Mouse (Mus musculus): Measurements from ENCODE around the gene Acat2. TPM values are rescaled to one million over a fixed set of nuclear protein-coding genes. Genes with fewer than 3 reads are reported as not detected.
"Not testable (repeated sequence)": the region's sequence is repeated elsewhere in the genome, so short reads cannot be mapped to it uniquely, and the experiment has no call there.

Acat2 gene
- polyA plus RNA-seq, 1 experiment from 2014 or later, result 39.1 TPM

GRCm38 (mm10) chr17:12991194-12991634 is 30.7 kb upstream of the Acat2 start:
- H3K4me2 ChIP-seq (ENCODE audit: low read depth, low read length), result peak overlapping the region; percentile 92

GRCm38 (mm10) chr17:12990567-12991145 is 30.1 kb upstream of the Acat2 start:
- peak overlapping the region; percentile 92 for H3K4me2 ChIP-seq (ENCODE audit: low read depth, low read length)
- WGBS (ENCODE audit: insufficient replicate concordance), result 31% methylated on average over 8 of the region's 8 CpGs
- H3K4me3 ChIP-seq (ENCODE audit: low read depth, low read length), result peak overlapping the region; percentile 90
- H3K27ac ChIP-seq (ENCODE audit: low read depth), result peak overlapping the region; percentile 100
- no peaks in the 10 kb centered on the region for H3K27me3 ChIP-seq (ENCODE audit: insufficient read depth, low read length)
- no peak for ATAC-seq
- no peaks in the 10 kb centered on the region for H3K36me3 ChIP-seq (replicated peaks; ENCODE audit: insufficient read depth, low read length)
- TF ChIP-seq CTCF (IDR thresholded peaks at IDR 0.05; ENCODE audit: low read depth) (no peak), EP300 (IDR thresholded peaks at IDR 0.05; ENCODE audit: low read depth) (no peak)
- no peak for DNase-seq
- peak overlapping the region; percentile 98 for H3K9ac ChIP-seq (replicated peaks)
- no peaks in the 10 kb centered on the region for H3K9me3 ChIP-seq (ENCODE audit: low read length)
- no peaks in the 10 kb centered on the region for H3K4me1 ChIP-seq (ENCODE audit: insufficient read depth)

More at GRCm38 (mm10) chr17:12991194-12991634, 30.7 kb upstream of the Acat2 start:
- TF ChIP-seq EP300 (IDR thresholded peaks at IDR 0.05; ENCODE audit: low read depth) (no peak), CTCF (IDR thresholded peaks at IDR 0.05; ENCODE audit: low read depth) (no peak)
- ATAC-seq (no peak), DNase-seq (peak; percentile 55)
- WGBS (ENCODE audit: insufficient replicate concordance), result under 1% methylated on average over 12 of the region's 12 CpGs
- peak overlapping the region; percentile 100 for H3K27ac ChIP-seq (ENCODE audit: low read depth)
- peak overlapping the region; percentile 90 for H3K4me3 ChIP-seq (ENCODE audit: low read depth, low read length)
- H3K9ac ChIP-seq (replicated peaks), result peak overlapping the region; percentile 98
- no peaks in the 10 kb centered on the region for H3K4me1 ChIP-seq (ENCODE audit: insufficient read depth)
- no peaks in the 10 kb centered on the region for H3K9me3 ChIP-seq (ENCODE audit: low read length)
- H3K27me3 ChIP-seq (ENCODE audit: insufficient read depth, low read length), result no peaks in the 10 kb centered on the region
- no peaks in the 10 kb centered on the region for H3K36me3 ChIP-seq (replicated peaks; ENCODE audit: insufficient read depth, low read length)

DNA sequence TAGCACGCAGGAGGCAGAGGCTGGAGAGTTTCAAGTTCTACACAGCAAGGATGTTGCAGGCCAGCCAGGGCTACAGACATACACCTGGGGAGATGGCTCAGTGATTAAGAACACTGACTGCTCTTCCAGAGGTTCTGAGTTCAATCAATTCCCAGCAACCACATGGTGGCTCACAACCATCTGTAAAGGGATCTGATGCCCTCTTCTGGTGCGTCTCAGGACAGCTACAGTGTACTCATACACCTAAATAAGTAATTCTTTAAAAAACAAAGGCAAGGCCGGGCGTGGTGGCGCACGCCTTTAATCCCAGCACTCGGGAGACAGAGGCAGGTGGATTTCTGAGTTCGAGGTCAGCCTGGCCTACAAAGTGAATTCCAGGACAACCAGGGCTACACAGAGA is 27.5 kb upstream of the Acat2 start:
- not testable (repeated sequence) for H3K4me3 ChIP-seq (ENCODE audit: low read depth, low read length); H3K4me2 ChIP-seq (ENCODE audit: low read depth, low read length); ATAC-seq; H3K9ac ChIP-seq (replicated peaks); H3K27me3 ChIP-seq (ENCODE audit: insufficient read depth, low read length); H3K9me3 ChIP-seq (ENCODE audit: low read length); H3K27ac ChIP-seq (ENCODE audit: low read depth); H3K4me1 ChIP-seq (ENCODE audit: insufficient read depth); DNase-seq
- H3K36me3 ChIP-seq (replicated peaks; ENCODE audit: insufficient read depth, low read length), result peaks cover 16% of the 10 kb centered on the region
- WGBS (ENCODE audit: insufficient replicate concordance), result 81% methylated on average over 8 of the region's 8 CpGs
- peak; percentile 33 for TF ChIP-seq CTCF (IDR thresholded peaks at IDR 0.05; ENCODE audit: low read depth)

GRCm38 (mm10) chr17:12983988-12984387 is 23.4 kb upstream of the Acat2 start:
- ATAC-seq, result no peak
- TF ChIP-seq CTCF (IDR thresholded peaks at IDR 0.05; ENCODE audit: low read depth), result no peak
- TF ChIP-seq EP300 (IDR thresholded peaks at IDR 0.05; ENCODE audit: low read depth), result no peak

DNA sequence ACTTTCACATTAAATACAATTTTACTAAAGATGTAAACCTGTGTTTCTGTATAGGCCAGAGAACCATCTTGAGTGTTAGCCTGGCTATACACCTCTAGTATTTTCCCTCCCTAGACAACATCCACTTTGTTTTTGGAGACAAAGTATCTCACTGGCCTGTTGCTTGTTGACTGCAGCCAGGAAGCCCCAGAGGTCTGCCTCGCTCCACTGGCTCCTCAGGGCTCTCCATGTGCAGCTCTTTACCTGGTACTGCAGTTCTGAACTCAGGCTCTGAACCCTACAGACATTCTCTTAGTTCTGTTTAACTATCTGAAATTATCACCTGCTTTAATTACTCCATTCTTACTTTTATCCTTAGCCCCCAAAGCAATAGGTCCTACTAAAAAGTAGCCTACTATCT is 18.0 kb upstream of the Acat2 start:
- TF ChIP-seq EP300 (IDR thresholded peaks at IDR 0.05; ENCODE audit: low read depth), result no peak
- no peak for TF ChIP-seq CTCF (IDR thresholded peaks at IDR 0.05; ENCODE audit: low read depth)
- Histone ChIP-seq H3K36me3 (replicated peaks; ENCODE audit: insufficient read depth, low read length) (peaks cover 63% of the 10 kb centered on the region), H3K4me2 (ENCODE audit: low read depth, low read length) (no peak overlapping the region), H3K4me3 (ENCODE audit: low read depth, low read length) (no peak overlapping the region), H3K9me3 (ENCODE audit: low read length) (no peaks in the 10 kb centered on the region), H3K9ac (replicated peaks) (no peak overlapping the region), H3K4me1 (ENCODE audit: insufficient read depth) (no peaks in the 10 kb centered on the region), H3K27me3 (ENCODE audit: insufficient read depth, low read length) (no peaks in the 10 kb centered on the region), H3K27ac (ENCODE audit: low read depth) (no peak overlapping the region)
- DNase-seq (no peak), ATAC-seq (no peak)
- 87% methylated on average over 1 of the region's 1 CpGs for WGBS (ENCODE audit: insufficient replicate concordance)

More at GRCm38 (mm10) chr17:12983988-12984387, 23.4 kb upstream of the Acat2 start:
- 53% methylated on average over 2 of the region's 2 CpGs for WGBS (ENCODE audit: insufficient replicate concordance)
- Histone ChIP-seq H3K9ac (replicated peaks) (no peak overlapping the region), H3K4me2 (ENCODE audit: low read depth, low read length) (no peak overlapping the region), H3K9me3 (ENCODE audit: low read length) (no peaks in the 10 kb centered on the region), H3K27ac (ENCODE audit: low read depth) (no peak overlapping the region), H3K4me1 (ENCODE audit: insufficient read depth) (no peaks in the 10 kb centered on the region), H3K27me3 (ENCODE audit: insufficient read depth, low read length) (no peaks in the 10 kb centered on the region), H3K4me3 (ENCODE audit: low read depth, low read length) (no peak overlapping the region), H3K36me3 (replicated peaks; ENCODE audit: insufficient read depth, low read length) (peaks cover 46% of the 10 kb centered on the region)
- DNase-seq, result no peak

DNA sequence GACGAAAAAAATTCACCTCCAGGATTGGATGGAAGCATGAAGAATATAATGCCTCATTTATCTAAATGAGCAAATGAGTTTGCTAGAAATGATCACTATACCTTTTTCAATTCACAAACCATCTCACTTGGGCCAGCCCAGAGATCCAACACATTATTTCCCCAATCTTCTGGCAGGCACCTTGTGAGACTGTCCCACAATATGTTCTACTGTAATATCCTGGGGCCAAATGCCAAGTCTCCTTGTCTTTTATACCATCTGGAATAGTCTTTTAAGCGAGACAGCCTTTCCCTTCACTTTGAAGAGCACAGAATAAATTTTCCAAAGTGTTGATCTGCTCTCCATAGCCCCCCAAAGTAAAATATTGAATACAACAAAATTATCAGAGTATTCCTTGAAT is 13.3 kb upstream of the Acat2 start:
- no peak overlapping the region for H3K9ac ChIP-seq (replicated peaks)
- 85% methylated on average over 2 of the region's 2 CpGs for WGBS (ENCODE audit: insufficient replicate concordance)
- peaks cover 55% of the 10 kb centered on the region for H3K36me3 ChIP-seq (replicated peaks; ENCODE audit: insufficient read depth, low read length)
- no peaks in the 10 kb centered on the region for H3K27me3 ChIP-seq (ENCODE audit: insufficient read depth, low read length)
- no peak for TF ChIP-seq CTCF (IDR thresholded peaks at IDR 0.05; ENCODE audit: low read depth)
- no peak for DNase-seq
- no peak for ATAC-seq
- H3K4me3 ChIP-seq (ENCODE audit: low read depth, low read length), result no peak overlapping the region
- no peaks in the 10 kb centered on the region for H3K9me3 ChIP-seq (ENCODE audit: low read length)
- no peak overlapping the region for H3K4me2 ChIP-seq (ENCODE audit: low read depth, low read length)
- H3K27ac ChIP-seq (ENCODE audit: low read depth), result no peak overlapping the region
- H3K4me1 ChIP-seq (ENCODE audit: insufficient read depth), result no peaks in the 10 kb centered on the region
